Mouse (Mus musculus) embryo, embryonic 10 days (tissue): ENCODE results near the gene Utp15.

Source experiments
- DNase-seq: peaks from one replicate; pipeline ENCODE4 v3.0.0-alpha.2; 2015; ENCODE audit warnings: low spot score

Gene Utp15

GRCm38 (mm10) chr13:98249594-98249993, 13.2 kb downstream of the Utp15 start:
- DNase-seq = no peak

GRCm38 (mm10) chr13:98245386-98245785, 17.5 kb downstream of the Utp15 start:
- DNase-seq = no peak

- no peak for DNase-seq
Measured at GRCm38 (mm10) chr13:98244571-98245350, 18.1 kb downstream of the Utp15 start.

DNA sequence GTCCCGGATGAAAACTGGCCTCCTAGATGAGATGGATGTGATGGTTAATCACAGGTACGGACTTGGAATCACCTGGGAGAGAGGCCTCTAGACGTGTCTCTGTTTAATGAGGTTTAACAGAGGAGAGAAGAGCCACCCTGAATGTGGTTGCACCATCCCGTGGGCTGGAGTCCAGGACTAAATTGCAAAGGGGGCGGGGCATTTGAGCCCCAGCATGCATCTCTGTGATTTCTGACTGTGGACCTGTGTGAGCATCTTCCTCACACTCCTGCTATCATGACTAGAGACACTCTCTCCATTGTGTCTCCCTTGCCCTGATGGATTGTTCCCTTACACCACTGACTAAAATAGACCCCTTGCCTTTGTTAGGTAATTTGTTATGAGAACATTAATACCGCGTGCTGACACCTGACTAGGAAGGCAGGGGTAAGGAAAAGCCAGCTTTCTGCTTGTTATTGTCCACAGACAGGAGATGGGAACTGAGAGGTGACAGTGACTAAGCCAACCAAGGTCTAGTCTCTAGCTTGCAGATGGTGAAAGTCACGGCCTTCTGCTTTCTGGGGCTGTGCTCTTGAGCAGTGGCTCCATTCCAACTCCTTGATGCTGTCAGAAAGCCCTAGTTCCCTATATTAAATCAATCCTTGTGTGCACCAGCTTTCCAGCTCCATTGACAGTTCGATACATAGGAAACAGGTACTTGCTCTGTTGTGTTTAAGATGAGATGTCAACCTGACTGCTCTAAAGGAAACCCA, 21.1 kb downstream of the Utp15 start:
- DNase-seq = no peak

DNA sequence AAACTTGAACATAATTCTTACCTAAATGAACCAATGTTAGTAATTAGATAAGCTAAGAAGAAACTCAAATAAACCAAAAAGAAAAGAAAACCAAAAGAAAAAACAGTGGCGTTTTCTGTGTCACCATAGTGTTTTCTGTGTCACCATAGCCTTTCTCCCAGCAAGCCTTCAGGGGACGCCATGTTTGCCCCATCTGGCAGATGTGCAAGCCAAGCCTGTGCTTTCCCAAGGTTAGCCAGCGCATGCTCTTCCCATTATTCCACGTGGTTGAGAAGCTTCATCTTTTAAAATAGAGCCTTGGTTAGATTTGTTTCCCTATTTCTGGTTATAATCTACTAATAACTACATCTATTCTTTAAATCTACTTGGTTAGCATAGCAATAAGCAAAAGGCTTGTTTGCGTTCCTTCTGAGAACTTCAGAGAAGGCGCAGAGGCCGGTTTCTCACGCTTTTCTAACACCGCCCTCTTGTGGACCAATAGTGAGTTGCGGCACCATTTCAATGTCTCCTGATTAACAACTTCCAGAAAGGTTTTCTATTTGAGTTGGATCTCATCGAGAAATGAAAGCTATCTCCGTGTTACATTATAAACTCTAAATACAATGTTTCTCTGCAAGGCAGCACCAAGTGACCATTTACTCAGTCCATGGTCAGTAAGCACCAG, 22.7 kb downstream of the Utp15 start:
- peak; percentile 83 for DNase-seq

- no peak for DNase-seq
Measured at GRCm38 (mm10) chr13:98235451-98235850, 27.4 kb downstream of the Utp15 start.

- DNase-seq = peak; percentile 25
Measured at GRCm38 (mm10) chr13:98230511-98230910, 32.3 kb downstream of the Utp15 start.

GRCm38 (mm10) chr13:98226225-98226624, 36.6 kb downstream of the Utp15 start:
- DNase-seq = no peak

- peak; percentile 67 for DNase-seq
Measured at GRCm38 (mm10) chr13:98222848-98223247, 40.0 kb downstream of the Utp15 start.

DNA sequence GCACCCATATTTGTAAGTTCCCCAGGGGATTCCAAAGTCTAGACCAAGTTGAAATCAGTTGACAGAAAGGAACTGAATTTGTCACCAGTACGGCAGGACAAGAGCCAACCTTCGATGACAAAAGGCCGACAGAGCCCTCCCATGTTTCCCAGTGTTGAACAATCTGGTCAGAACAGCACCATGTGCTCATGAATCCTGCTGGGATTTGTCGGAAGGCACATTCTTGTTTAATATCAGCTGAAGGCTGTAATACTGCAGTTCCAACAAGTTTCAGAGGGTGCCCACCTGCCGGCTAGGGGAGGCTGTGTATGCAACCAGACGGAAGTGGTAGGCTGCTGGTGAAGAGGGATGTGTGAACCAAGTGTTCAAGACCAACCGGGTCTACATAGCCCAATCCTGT, 52.7 kb downstream of the Utp15 start:
- no peak for DNase-seq

GRCm38 (mm10) chr13:98208842-98209241, 54.0 kb downstream of the Utp15 start:
- peak; percentile 47 for DNase-seq

DNA sequence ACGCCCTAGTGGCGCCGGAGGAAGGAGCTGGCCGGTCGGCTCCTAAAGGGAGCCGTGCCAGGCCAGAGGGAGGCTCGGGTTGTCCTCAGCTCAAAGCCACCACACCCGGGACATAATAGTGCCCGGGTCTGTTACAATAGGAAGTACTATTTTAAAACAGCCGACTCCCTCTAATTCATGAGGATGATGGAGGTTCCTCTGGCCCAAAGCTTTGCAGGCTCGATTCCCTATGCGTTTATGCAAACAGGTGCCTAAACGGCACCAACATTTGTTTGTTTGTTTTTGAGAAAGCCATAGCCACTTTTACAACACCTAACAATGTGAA, 56.3 kb downstream of the Utp15 start:
- DNase-seq = no peak

DNA sequence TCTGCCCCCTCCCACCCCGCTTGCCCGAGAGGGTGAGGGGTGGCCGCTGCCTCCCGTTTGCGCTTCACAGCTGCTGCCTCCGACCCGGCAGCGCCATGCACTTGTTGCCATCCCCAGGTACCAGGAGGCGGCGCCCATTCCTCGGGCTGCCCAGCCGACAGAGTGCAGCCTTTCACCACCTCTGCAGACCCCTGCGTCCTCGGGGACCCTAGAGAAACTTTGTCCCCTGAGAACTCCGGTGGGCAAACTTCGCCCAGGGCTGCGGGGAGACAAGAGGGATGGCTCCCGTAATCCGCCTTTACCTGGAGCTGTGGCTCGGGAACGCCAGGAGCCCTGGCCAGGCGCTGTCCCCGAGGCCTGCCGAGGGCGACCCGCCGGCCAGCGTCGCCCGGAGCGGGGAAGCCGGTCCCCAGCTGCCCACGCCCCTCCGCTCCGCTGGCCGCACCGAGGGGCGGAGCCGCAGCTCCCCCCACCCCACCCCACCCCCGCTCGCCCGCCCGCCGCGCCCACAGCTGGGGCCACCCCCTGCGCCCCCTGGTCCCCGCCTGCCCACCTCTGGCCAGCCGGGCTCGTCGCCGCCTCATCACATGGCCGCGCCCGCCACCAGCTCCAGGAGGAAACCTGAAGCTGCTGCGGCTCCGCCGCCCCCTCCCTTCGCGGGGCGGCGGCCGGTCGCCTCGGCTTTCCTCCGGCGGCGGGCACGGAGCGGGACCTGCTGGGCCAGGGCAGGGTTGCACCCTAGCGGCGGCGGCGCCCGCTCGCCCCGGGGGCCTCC, 56.9 kb downstream of the Utp15 start, which contains the start of gene Arhgef28:
Arhgef28 (minus strand) TSS at position 669 of the 775 bp plus-strand sequence.
- peak; percentile 81 for DNase-seq

DNA sequence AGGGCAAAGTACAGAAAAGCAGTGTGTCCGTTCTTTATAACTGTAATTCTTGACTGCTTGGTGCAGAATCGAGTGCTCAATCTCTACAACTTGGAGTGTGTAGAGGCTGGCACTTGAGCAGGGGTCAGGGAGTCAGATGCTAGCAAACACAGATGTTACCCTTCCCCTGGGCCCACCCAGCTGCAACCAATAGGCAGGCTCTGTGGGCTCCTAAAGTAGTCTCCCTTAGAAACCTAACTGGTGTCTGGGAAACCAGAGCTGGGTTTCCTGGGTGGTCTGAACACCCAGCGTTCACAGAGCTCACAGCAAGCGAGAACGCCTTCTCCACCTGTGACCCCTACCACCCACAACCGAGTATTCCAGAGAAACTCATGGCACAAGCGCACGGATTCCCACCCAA, 57.7 kb downstream of the Utp15 start:
- peak; percentile 52 for DNase-seq

DNA sequence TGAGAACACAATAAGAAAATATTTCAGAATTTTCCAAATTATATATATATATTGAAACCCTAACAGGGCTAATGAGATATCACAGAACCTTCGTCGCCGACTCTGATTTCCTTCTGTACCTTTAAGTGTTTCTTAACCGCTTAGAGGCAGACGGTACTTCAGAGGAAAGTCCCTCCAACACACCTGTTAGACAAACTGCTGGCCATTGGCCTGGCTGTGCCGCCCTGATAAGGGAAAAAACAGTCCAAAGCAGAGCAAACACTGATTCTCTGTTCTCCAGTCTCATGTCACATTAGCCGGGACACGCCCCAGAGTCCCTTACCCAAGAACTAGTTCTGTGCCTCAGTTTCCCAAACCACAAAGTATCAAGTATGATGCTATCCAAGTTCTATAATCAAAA, 58.5 kb downstream of the Utp15 start:
- no peak for DNase-seq

- DNase-seq = peak; percentile 14
Measured at GRCm38 (mm10) chr13:98201436-98201835, 61.4 kb downstream of the Utp15 start.
